Comparison of ENCODE assay signal across 19 mouse cellular contexts in the genomic region with DNA sequence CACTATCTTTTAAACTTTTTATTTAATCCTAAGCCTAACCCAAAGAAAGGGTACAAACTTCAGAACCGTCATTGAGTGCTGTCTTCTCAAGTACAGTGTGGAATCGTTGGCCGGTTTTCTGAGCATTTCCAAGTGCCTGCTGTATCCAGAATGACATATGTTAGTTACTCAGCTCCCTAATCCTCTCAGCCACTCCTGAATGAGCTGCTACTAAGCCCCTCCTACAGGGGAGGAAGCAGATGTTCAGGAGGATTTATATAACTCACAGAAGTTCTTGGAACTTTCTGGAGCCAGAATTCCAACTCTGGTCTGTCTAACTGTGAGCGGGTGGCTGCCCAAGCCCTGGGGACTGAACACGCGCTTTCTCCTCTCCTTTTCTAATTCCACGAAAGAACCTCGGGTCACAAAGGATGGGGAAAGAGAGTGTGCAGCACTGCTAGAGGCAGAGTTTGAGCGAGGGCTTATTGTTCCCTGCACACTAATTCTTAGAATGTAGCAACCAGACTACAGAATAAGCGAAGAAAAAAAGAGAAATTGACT.
A peak's percentile ranks its signal among the peaks of the same experiment; 100 is the strongest.
DNase-seq lines count a peak whose midpoint lies in the region; ATAC-seq and TF ChIP-seq lines count a peak whose summit lies in the region.
"Had no signal": no experiment of that assay in that cellular context is flagged by ENCODE, and none has a peak within 500 bp of the region (broad histone marks: within the 10 kb centered on the region; RNA-seq: fewer than 3 reads in every experiment).

No protein-coding gene starts in this region.

- no peaks in the 10 kb centered on the region for H3K4me1 ChIP-seq in embryonic facial prominence, embryonic 14.5 days (ENCODE audit: control insufficient read depth, insufficient read depth, low read length)
- H3K4me1 ChIP-seq in embryonic facial prominence, embryonic 10.5 days = no peaks in the 10 kb centered on the region
- H3K4me1 ChIP-seq in lung, embryonic 14.5 days (ENCODE audit: insufficient read depth) = no peaks in the 10 kb centered on the region
- 0 out of 2 replicates have a peak, but pooled peaks cover 4% of the 10 kb centered on the region for H3K4me1 ChIP-seq in midbrain, embryonic 13.5 days (replicated peaks)
- no peaks in the 10 kb centered on the region; the same call in 1 of the 2 replicates for H3K4me1 ChIP-seq in midbrain, embryonic 16.5 days (ENCODE audit: control insufficient read depth, insufficient read depth, low read length)
- H3K4me1 ChIP-seq: heart, embryonic 10.5 days; hindbrain, embryonic 13.5 days had no signal

- no peak overlapping the region for H3K9ac ChIP-seq in embryonic facial prominence, embryonic 14.5 days (ENCODE audit: low read depth, low read length)
- H3K9ac ChIP-seq in lung, embryonic 14.5 days = no peak overlapping the region
- no peak overlapping the region for H3K9ac ChIP-seq in midbrain, embryonic 13.5 days (replicated peaks)
- no peak overlapping the region for H3K9ac ChIP-seq in midbrain, embryonic 16.5 days (ENCODE audit: low read depth, low read length)
- H3K9ac ChIP-seq: forebrain, postnatal 0 days; hindbrain, embryonic 13.5 days had no signal

- no peaks in the 10 kb centered on the region for H3K36me3 ChIP-seq in embryonic facial prominence, embryonic 14.5 days (ENCODE audit: control insufficient read depth, insufficient read depth, low read length)
- no peaks in the 10 kb centered on the region for H3K36me3 ChIP-seq in embryonic facial prominence, embryonic 10.5 days (replicated peaks)
- no peaks in the 10 kb centered on the region for H3K36me3 ChIP-seq in lung, embryonic 14.5 days (ENCODE audit: insufficient read depth)
- H3K36me3 ChIP-seq in midbrain, embryonic 13.5 days = no peaks in the 10 kb centered on the region
- H3K36me3 ChIP-seq in midbrain, embryonic 16.5 days (ENCODE audit: control insufficient read depth, insufficient read depth, low read length) = no peaks in the 10 kb centered on the region
- H3K36me3 ChIP-seq: G1E; heart, embryonic 10.5 days; hindbrain, embryonic 13.5 days had no signal

- no peaks in the 10 kb centered on the region for H3K27me3 ChIP-seq in embryonic facial prominence, embryonic 14.5 days (replicated peaks; ENCODE audit: control insufficient read depth, insufficient read depth, low read length)
- no peaks in the 10 kb centered on the region for H3K27me3 ChIP-seq in embryonic facial prominence, embryonic 10.5 days (replicated peaks; ENCODE audit: low read depth, poor library complexity, severe bottlenecking)
- H3K27me3 ChIP-seq in lung, embryonic 14.5 days (ENCODE audit: insufficient read depth, low read length) = no peaks in the 10 kb centered on the region
- H3K27me3 ChIP-seq in midbrain, embryonic 13.5 days = no peaks in the 10 kb centered on the region
- no peaks in the 10 kb centered on the region for H3K27me3 ChIP-seq in midbrain, embryonic 16.5 days (ENCODE audit: control insufficient read depth, insufficient read depth, low read depth, low read length)
- H3K27me3 ChIP-seq: hindbrain, embryonic 13.5 days had no signal

- H3K27ac ChIP-seq in embryonic facial prominence, embryonic 14.5 days (replicated peaks; ENCODE audit: low read depth, low read length) = no peak overlapping the region
- H3K27ac ChIP-seq in embryonic facial prominence, embryonic 10.5 days (replicated peaks) = no peak overlapping the region
- no peak overlapping the region for H3K27ac ChIP-seq in lung, embryonic 14.5 days (ENCODE audit: low read depth)
- H3K27ac ChIP-seq in midbrain, embryonic 13.5 days = no peak overlapping the region
- H3K27ac ChIP-seq in midbrain, embryonic 16.5 days (ENCODE audit: low read length) = no peak overlapping the region
- H3K27ac ChIP-seq: heart, embryonic 10.5 days; hindbrain, embryonic 13.5 days had no signal

- peak; percentile 28 for DNase-seq in embryonic facial prominence, embryonic 14.5 days (ENCODE audit: low spot score)
- no peak for DNase-seq in embryonic facial prominence, embryonic 10.5 days (ENCODE audit: low spot score)
- peak; percentile 23 for DNase-seq in lung, embryonic 14.5 days
- DNase-seq in lung, adult 18-20 months = no peak
- peak; percentile 64 for DNase-seq in retina, postnatal 1 day
- no peak for DNase-seq in urinary bladder, adult 2 months (ENCODE audit: low spot score)
- DNase-seq: adrenal gland, postnatal 10 days; B cell, adult 2 months; cerebellum, adult 2 months; forebrain, postnatal 0 days; gastrocnemius, postnatal 36 days; heart, adult 18-20 months; heart, postnatal 10 days had no signal

- H3K4me3 ChIP-seq in embryonic facial prominence, embryonic 14.5 days (ENCODE audit: low read depth, low read length) = no peak overlapping the region
- no peak overlapping the region for H3K4me3 ChIP-seq in embryonic facial prominence, embryonic 10.5 days
- H3K4me3 ChIP-seq in lung, embryonic 14.5 days (ENCODE audit: low read depth, low read length) = no peak overlapping the region
- H3K4me3 ChIP-seq in midbrain, embryonic 13.5 days (replicated peaks) = no peak overlapping the region
- H3K4me3 ChIP-seq in midbrain, embryonic 16.5 days (ENCODE audit: low read depth, low read length) = no peak overlapping the region
- H3K4me3 ChIP-seq: heart, embryonic 10.5 days; hindbrain, embryonic 13.5 days had no signal

- WGBS in embryonic facial prominence, embryonic 14.5 days = 58% methylated on average over 10 of the region's 10 CpGs
- WGBS in embryonic facial prominence, embryonic 10.5 days = 64% methylated on average over 10 of the region's 10 CpGs
- WGBS in lung, embryonic 14.5 days = 56% methylated on average over 10 of the region's 10 CpGs
- WGBS in midbrain, embryonic 13.5 days = 46% methylated on average over 10 of the region's 10 CpGs
- WGBS in midbrain, embryonic 16.5 days = 47% methylated on average over 10 of the region's 10 CpGs

- no peak for ATAC-seq in embryonic facial prominence, embryonic 14.5 days (ENCODE audit: low read depth)
- no peak for ATAC-seq in lung, embryonic 14.5 days (ENCODE audit: insufficient read depth)
- peak; percentile 50; the same call in 1 of the 2 replicates for ATAC-seq in midbrain, embryonic 13.5 days
- ATAC-seq in midbrain, embryonic 16.5 days = no peak
- ATAC-seq: CD4-positive, CD25-positive, alpha-beta regulatory T cell, adult 4 months; forebrain, postnatal 0 days had no signal

- H3K9me3 ChIP-seq in embryonic facial prominence, embryonic 14.5 days (ENCODE audit: control insufficient read depth, low read length) = no peaks in the 10 kb centered on the region
- no peaks in the 10 kb centered on the region for H3K9me3 ChIP-seq in embryonic facial prominence, embryonic 10.5 days
- H3K9me3 ChIP-seq in lung, embryonic 14.5 days (ENCODE audit: low read depth, low read length) = no peaks in the 10 kb centered on the region
- no peaks in the 10 kb centered on the region for H3K9me3 ChIP-seq in midbrain, embryonic 13.5 days
- H3K9me3 ChIP-seq in midbrain, embryonic 16.5 days (replicated peaks; ENCODE audit: control insufficient read depth, low read length, poor library complexity, severe bottlenecking) = no peaks in the 10 kb centered on the region
- H3K9me3 ChIP-seq: heart, embryonic 10.5 days; hindbrain, embryonic 13.5 days had no signal

- H3K4me2 ChIP-seq in embryonic facial prominence, embryonic 14.5 days (ENCODE audit: low read depth, low read length) = no peak overlapping the region
- no peak overlapping the region for H3K4me2 ChIP-seq in lung, embryonic 14.5 days
- H3K4me2 ChIP-seq in midbrain, embryonic 13.5 days (replicated peaks) = no peak overlapping the region
- H3K4me2 ChIP-seq in midbrain, embryonic 16.5 days (ENCODE audit: low read length) = no peak overlapping the region
- H3K4me2 ChIP-seq: hindbrain, embryonic 13.5 days had no signal

- TF ChIP-seq CTCF in lung, embryonic 14.5 days (IDR thresholded peaks at IDR 0.05; ENCODE audit: low read depth) = no peak

Comparison
In these comparisons a context has a peak if more than half of its experiments do, and no peak if none do; other contexts are left out.
1. DNase-seq: peak in embryonic facial prominence, embryonic 14.5 days (single experiment), lung, embryonic 14.5 days (single experiment) and retina, postnatal 1 day (single experiment); none in embryonic facial prominence, embryonic 10.5 days (single experiment), lung, adult 18-20 months (0 of 2) and urinary bladder, adult 2 months (single experiment).